Mouse (Mus musculus): Measurements from ENCODE around the gene Macf1.
"Not testable (repeated sequence)": the region's sequence is repeated elsewhere in the genome, so short reads cannot be mapped to it uniquely, and the experiment has no call there.

Gene Macf1

GRCm38 (mm10) chr4:123635428-123635827 is 48.7 kb downstream of the Macf1 start:
- DNase-seq (ENCODE audit: low spot score in 2 of 2), result no peak

- no peak for DNase-seq (ENCODE audit: low spot score in 2 of 2)
Observed at GRCm38 (mm10) chr4:123634436-123634835, 49.7 kb downstream of the Macf1 start.

- DNase-seq (ENCODE audit: low spot score in 2 of 2), result no peak
Observed at GRCm38 (mm10) chr4:123633874-123634273, 50.3 kb downstream of the Macf1 start.

GRCm38 (mm10) chr4:123633370-123633769 is 50.8 kb downstream of the Macf1 start:
- DNase-seq (ENCODE audit: low spot score in 2 of 2), result peak in 1 of 2 experiments; percentile 54

GRCm38 (mm10) chr4:123632116-123632515 is 52.0 kb downstream of the Macf1 start:
- not testable (repeated sequence) for DNase-seq (ENCODE audit: low spot score in 2 of 2)

- DNase-seq (ENCODE audit: low spot score in 2 of 2), result no peak
Observed at GRCm38 (mm10) chr4:123631654-123632053, 52.5 kb downstream of the Macf1 start.

GRCm38 (mm10) chr4:123627683-123628082 is 56.5 kb downstream of the Macf1 start:
- no peak for DNase-seq (ENCODE audit: low spot score in 2 of 2)

- DNase-seq (ENCODE audit: low spot score in 2 of 2), result no peak
Observed at GRCm38 (mm10) chr4:123625332-123626072, 58.7 kb downstream of the Macf1 start.

- no peak for DNase-seq (ENCODE audit: low spot score in 2 of 2)
Observed at GRCm38 (mm10) chr4:123624438-123624837, 59.7 kb downstream of the Macf1 start.

GRCm38 (mm10) chr4:123623742-123624151 is 60.4 kb downstream of the Macf1 start:
- DNase-seq (ENCODE audit: low spot score in 2 of 2), result no peak

GRCm38 (mm10) chr4:123621732-123622131 is 62.4 kb downstream of the Macf1 start:
- no peak for DNase-seq (ENCODE audit: low spot score in 2 of 2)

GRCm38 (mm10) chr4:123617727-123618389 is 66.3 kb downstream of the Macf1 start:
- no peak for DNase-seq (ENCODE audit: low spot score in 2 of 2)

GRCm38 (mm10) chr4:123616971-123617370 is 67.2 kb downstream of the Macf1 start:
- no peak for DNase-seq (ENCODE audit: low spot score in 2 of 2)

- DNase-seq (ENCODE audit: low spot score in 2 of 2), result no peak
Observed at GRCm38 (mm10) chr4:123616501-123616900, 67.7 kb downstream of the Macf1 start.

- DNase-seq (ENCODE audit: low spot score in 2 of 2), result no peak
Observed at GRCm38 (mm10) chr4:123613309-123613947, 70.7 kb downstream of the Macf1 start.

GRCm38 (mm10) chr4:123611940-123612339 is 72.2 kb downstream of the Macf1 start:
- DNase-seq (ENCODE audit: low spot score in 2 of 2), result no peak

GRCm38 (mm10) chr4:123611241-123611640 is 72.9 kb downstream of the Macf1 start:
- DNase-seq (ENCODE audit: low spot score in 2 of 2), result no peak

- no peak for DNase-seq (ENCODE audit: low spot score in 2 of 2)
Observed at GRCm38 (mm10) chr4:123607174-123607573, 77.0 kb downstream of the Macf1 start.

- no peak for DNase-seq (ENCODE audit: low spot score in 2 of 2)
Observed at GRCm38 (mm10) chr4:123605948-123606347, 78.2 kb downstream of the Macf1 start.

GRCm38 (mm10) chr4:123605309-123605708 is 78.9 kb downstream of the Macf1 start:
- no peak for DNase-seq (ENCODE audit: low spot score in 2 of 2)

- DNase-seq (ENCODE audit: low spot score in 2 of 2), result no peak
Observed at GRCm38 (mm10) chr4:123602700-123603261, 81.4 kb downstream of the Macf1 start.

- DNase-seq (ENCODE audit: low spot score in 2 of 2), result no peak
Observed at GRCm38 (mm10) chr4:123601036-123601435, 83.1 kb downstream of the Macf1 start.

Measured in right cerebral cortex, postnatal 10 days (tissue).